Mouse (Mus musculus) intestine, embryonic 15.5 days (tissue): ENCODE measurements around the gene Hnf1a. TPM values are rescaled to one million over a fixed set of nuclear protein-coding genes. Genes with fewer than 3 reads are reported as not detected.

Experiments
- ATAC-seq: fragments of 200-750 bp; cut with Nextera tagmentation; 2 replicates; pipeline ENCODE4 v1.8.0; 2017; ENCODE audit warnings: moderate TSS enrichment, moderate library complexity
- H3K27ac ChIP-seq: fragments of 300-500 bp; sonication (generic); 2 replicates; pipeline ENCODE4 v1.5.1; 2015; ENCODE audit warnings: mild to moderate bottlenecking, inconsistent platforms
- H3K27me3 ChIP-seq: fragments of 300-500 bp; sonication (generic); replicated peaks from 2 replicates; pipeline ENCODE4 v1.6.1; 2015; ENCODE audit warnings: inconsistent platforms
- H3K36me3 ChIP-seq: fragments of 300-500 bp; sonication (generic); 2 replicates; pipeline ENCODE4 v1.6.1; 2015; ENCODE audit warnings: inconsistent platforms
- H3K4me1 ChIP-seq: fragments of 300-500 bp; sonication (generic); replicated peaks from 2 replicates; pipeline ENCODE4 v1.6.1; 2015; ENCODE audit warnings: inconsistent platforms
- H3K4me2 ChIP-seq: fragments of 300-500 bp; sonication (generic); replicated peaks from 2 replicates; pipeline ENCODE4 v1.6.1; 2015; ENCODE audit warnings: mild to moderate bottlenecking, inconsistent platforms
- H3K4me3 ChIP-seq: fragments of 300-500 bp; sonication (generic); replicated peaks from 2 replicates; pipeline ENCODE4 v1.5.1; 2015; ENCODE audit warnings: inconsistent platforms
- H3K9ac ChIP-seq: fragments of 300-500 bp; sonication (generic); 2 replicates; pipeline ENCODE4 v1.6.1; 2015; ENCODE audit warnings: inconsistent platforms
- H3K9me3 ChIP-seq: fragments of 300-500 bp; sonication (generic); 2 replicates; pipeline ENCODE4 v1.6.1; 2016; ENCODE audit warnings: inconsistent platforms
- WGBS: fragments of 180-500 bp; shearing (Covaris S2); methylation state at CpG from one replicate; pipeline ENCODE4 v1.1.7; 2015; 5-methylcytosine and 5-hydroxymethylcytosine counted together
- polyA plus RNA-seq: library from polyadenylated mRNA; unstranded; fragments of >200 nt; fragmentation: Nextera tagmentation; extraction: Ambion mirVana; gene quantifications from 2 replicates; pipeline ENCODE4 v1.2.1, GENCODE M21; 2015

The Hnf1a gene
- polyA plus RNA-seq, 1 experiment from 2014 or later = 18.0 TPM

DNA sequence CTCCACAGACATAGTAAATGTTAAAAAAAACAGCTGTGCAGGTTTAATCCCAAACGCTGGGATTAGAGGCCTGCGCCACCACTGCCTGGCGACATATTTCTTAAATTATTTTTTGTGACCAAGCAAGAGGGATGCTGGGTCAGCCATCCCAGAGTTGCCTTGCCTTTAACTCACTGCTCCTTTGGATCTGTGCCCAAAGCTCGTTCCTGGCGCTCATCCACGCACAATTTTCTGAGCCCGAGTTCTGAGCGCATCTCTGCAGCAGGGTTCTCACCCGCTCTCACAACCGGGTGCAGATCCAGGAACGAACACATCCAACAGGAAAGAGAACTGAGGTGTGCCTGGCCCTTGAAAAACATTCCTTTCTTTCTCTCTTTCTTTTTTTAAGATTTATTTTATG lies 7.6 kb upstream of the Hnf1a start:
- no peaks in the 10 kb centered on the region for H3K36me3 ChIP-seq
- ATAC-seq = 0 out of 2 replicates have a peak, but pooled peaks have one; percentile 0
- H3K27ac ChIP-seq = peak overlapping the region; percentile 62; the same call in 1 of the 2 replicates
- peaks cover 12% of the 10 kb centered on the region for H3K4me1 ChIP-seq
- no peaks in the 10 kb centered on the region for H3K9me3 ChIP-seq
- WGBS = 62% methylated on average over 11 of the region's 11 CpGs
- no peak overlapping the region for H3K9ac ChIP-seq
- H3K4me3 ChIP-seq = no peak overlapping the region
- H3K4me2 ChIP-seq = no peak overlapping the region
- H3K27me3 ChIP-seq = no peaks in the 10 kb centered on the region

GRCm38 (mm10) chr5:114976935-114977334 lies 6.0 kb upstream of the Hnf1a start:
- peaks cover 12% of the 10 kb centered on the region for H3K4me1 ChIP-seq
- H3K27ac ChIP-seq = no peak overlapping the region
- no peaks in the 10 kb centered on the region for H3K9me3 ChIP-seq
- no peak overlapping the region for H3K9ac ChIP-seq
- H3K4me2 ChIP-seq = no peak overlapping the region
- no peaks in the 10 kb centered on the region for H3K27me3 ChIP-seq
- no peak for ATAC-seq
- no peak overlapping the region for H3K4me3 ChIP-seq
- H3K36me3 ChIP-seq = no peaks in the 10 kb centered on the region

DNA sequence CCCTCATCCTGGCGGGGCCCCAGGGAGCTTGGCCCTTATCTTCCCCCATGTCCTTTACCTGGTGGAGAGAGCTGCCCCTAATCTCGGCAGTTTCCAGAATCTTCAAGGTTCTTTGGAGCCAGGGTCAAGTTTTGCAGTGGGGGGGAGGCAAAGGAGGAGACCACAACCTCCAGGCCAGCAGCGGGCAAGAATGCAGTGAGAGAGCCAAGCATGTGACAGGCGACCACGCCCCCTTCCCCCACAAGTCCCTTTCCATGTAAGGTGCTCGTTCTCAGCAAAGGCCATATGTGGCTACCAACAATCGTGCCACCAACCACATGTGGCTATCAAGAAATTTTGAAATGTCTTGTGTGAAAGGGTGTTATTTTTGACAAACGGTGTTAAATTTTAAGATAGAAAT lies 2.2 kb upstream of the Hnf1a start:
- Histone ChIP-seq H3K27me3 (no peaks in the 10 kb centered on the region), H3K9me3 (no peaks in the 10 kb centered on the region), H3K36me3 (no peaks in the 10 kb centered on the region), H3K4me2 (no peak overlapping the region), H3K9ac (no peak overlapping the region), H3K27ac (no peak overlapping the region), H3K4me1 (peaks cover 2% of the 10 kb centered on the region; the same call in 1 of the 2 replicates), H3K4me3 (no peak overlapping the region)
- ATAC-seq = no peak
- WGBS = 75% methylated on average over 8 of the region's 8 CpGs

DNA sequence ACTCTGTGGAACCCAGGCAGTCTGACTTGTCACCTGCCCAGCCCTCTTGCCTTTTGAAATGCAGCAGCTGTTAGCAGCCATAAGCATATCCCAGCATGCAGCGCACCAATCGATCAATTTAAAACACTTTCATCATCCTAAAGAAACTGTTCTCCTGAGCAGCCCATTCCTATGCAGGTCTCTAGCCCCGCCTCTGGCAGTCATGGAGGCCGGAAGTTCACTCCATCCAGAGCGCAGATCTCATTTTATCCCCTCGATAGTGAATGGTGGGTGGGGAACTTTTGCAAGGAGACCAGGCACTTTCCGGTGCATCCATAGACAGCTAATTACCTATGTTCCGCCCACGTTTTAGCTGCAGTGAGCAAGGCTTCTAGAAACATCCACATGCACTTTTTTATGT lies 1.3 kb upstream of the Hnf1a start:
- no peak overlapping the region for H3K9ac ChIP-seq
- H3K4me3 ChIP-seq = 0 out of 2 replicates have a peak overlapping the region, but pooled peaks have one; percentile 47
- no peaks in the 10 kb centered on the region for H3K36me3 ChIP-seq
- no peak for ATAC-seq
- 73% methylated on average over 9 of the region's 9 CpGs for WGBS
- H3K9me3 ChIP-seq = no peaks in the 10 kb centered on the region
- H3K4me1 ChIP-seq = peaks cover 8% of the 10 kb centered on the region; the same call in 1 of the 2 replicates
- no peaks in the 10 kb centered on the region for H3K27me3 ChIP-seq
- H3K27ac ChIP-seq = no peak overlapping the region
- H3K4me2 ChIP-seq = peak overlapping the region; percentile 27

DNA sequence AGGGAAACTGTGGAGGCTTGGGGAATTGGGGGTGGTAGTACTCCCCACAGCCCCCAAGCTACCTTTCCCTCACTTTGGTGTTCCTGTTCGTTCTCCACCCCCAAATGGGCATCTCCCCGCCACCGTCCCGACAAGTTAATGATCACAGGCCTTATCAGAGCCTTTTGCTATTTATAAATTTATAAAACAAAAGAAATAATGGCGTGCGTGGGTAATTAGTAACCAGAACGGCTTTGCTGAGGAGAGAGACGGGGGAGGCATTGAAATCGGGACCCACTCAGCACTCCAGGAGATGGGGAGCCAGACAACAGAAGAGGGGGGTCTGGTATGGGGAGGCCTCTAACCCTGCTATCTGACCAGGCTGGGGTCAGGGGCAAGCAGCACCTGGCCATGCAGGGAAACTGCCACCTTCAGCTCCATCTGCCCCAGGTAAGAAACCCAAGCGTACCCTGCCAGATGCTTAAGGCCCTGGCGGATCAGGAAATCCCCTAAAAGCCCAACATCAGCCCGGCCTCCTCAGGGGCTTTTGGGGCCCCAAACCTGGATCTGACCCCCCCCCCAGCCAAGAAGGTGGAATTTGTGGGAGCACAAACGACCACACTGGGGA lies 1.2 kb downstream of the Hnf1a start:
- Histone ChIP-seq H3K27me3 (no peaks in the 10 kb centered on the region), H3K9ac (peak overlapping the region; percentile 68), H3K4me3 (peak overlapping the region; percentile 47), H3K4me1 (peaks cover 8% of the 10 kb centered on the region; the same call in 1 of the 2 replicates), H3K9me3 (no peaks in the 10 kb centered on the region), H3K27ac (peak overlapping the region; percentile 92), H3K4me2 (peak overlapping the region; percentile 58), H3K36me3 (no peaks in the 10 kb centered on the region)
- WGBS = 46% methylated on average over 13 of the region's 13 CpGs
- no peak for ATAC-seq

DNA sequence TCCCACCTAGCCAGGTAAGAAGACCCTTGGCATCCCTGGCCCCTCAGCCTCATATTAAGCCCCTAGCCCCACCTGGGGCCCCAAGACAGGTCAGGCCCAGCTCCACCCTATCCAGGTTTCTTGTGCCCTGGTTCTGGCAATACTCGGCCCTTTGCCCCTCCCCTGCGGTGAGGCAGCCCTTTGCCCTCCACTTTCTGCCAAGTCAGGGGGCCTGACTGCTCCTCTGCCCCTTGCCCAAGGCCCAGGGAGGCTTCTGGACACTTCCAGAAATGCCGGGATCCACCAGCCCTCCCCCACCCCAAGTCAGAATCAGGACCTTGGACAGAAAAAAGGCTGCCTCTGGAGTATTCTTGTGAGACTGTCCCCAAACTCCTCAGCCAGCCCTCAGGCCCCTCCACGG lies 1.8 kb downstream of the Hnf1a start:
- H3K4me1 ChIP-seq = peaks cover 8% of the 10 kb centered on the region; the same call in 1 of the 2 replicates
- peak; percentile 38 for ATAC-seq
- peak overlapping the region; percentile 58 for H3K4me2 ChIP-seq
- WGBS = 10% methylated on average over 4 of the region's 4 CpGs
- H3K4me3 ChIP-seq = peak overlapping the region; percentile 47
- no peaks in the 10 kb centered on the region for H3K36me3 ChIP-seq
- peak overlapping the region; percentile 92 for H3K27ac ChIP-seq
- H3K9me3 ChIP-seq = no peaks in the 10 kb centered on the region
- no peaks in the 10 kb centered on the region for H3K27me3 ChIP-seq
- peak overlapping the region; percentile 68 for H3K9ac ChIP-seq

GRCm38 (mm10) chr5:114968651-114969050 lies 2.2 kb downstream of the Hnf1a start:
- Histone ChIP-seq H3K4me2 (peak overlapping the region; percentile 58), H3K27ac (peak overlapping the region; percentile 92), H3K4me1 (peaks cover 8% of the 10 kb centered on the region; the same call in 1 of the 2 replicates), H3K36me3 (no peaks in the 10 kb centered on the region), H3K27me3 (no peaks in the 10 kb centered on the region), H3K9ac (peak overlapping the region; percentile 68), H3K9me3 (no peaks in the 10 kb centered on the region), H3K4me3 (peak overlapping the region; percentile 47)
- WGBS = 21% methylated on average over 7 of the region's 7 CpGs
- peak; percentile 4; the same call in 1 of the 2 replicates for ATAC-seq

DNA sequence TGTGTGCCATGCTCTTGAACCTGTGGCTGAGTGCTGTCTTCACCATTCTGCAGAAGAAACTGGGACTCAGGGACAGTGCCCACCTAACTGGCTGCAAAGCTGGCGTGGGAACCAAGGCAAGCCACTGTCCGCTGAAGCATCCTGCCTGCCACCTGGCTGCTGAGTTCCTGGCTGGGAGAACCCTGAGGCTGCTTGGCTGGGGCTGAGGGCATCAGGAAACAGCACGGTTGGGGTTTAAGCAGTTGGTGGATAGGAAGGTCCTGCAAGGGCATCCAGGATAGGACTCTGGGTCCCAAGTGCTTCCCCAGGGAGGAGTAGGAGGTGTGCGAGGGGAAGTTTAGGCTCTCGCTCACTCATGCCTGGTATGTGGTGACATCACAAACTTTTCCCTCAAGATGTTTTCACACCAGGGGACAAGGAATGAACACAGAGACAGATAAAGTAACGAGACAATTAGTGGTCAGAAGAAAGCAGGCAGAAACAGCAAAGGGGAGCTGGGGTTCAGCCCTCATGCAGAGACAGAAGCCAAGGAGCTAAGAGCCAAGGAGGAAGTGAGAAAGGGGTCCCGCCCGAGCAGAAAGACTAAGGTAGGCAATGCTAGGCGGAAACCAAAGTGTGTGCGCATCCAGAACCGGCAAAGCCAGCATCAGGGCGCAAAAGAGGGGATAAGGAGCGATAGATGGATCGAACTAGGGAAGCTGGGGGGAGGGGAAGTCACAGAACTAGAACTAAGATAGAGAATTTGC lies 3.2 kb downstream of the Hnf1a start:
- no peaks in the 10 kb centered on the region for H3K36me3 ChIP-seq
- H3K4me3 ChIP-seq = peak overlapping the region; percentile 47
- no peak for ATAC-seq
- peak overlapping the region; percentile 41 for H3K9ac ChIP-seq
- H3K27me3 ChIP-seq = no peaks in the 10 kb centered on the region
- peaks cover 8% of the 10 kb centered on the region; the same call in 1 of the 2 replicates for H3K4me1 ChIP-seq
- peak overlapping the region; percentile 92 for H3K27ac ChIP-seq
- H3K9me3 ChIP-seq = no peaks in the 10 kb centered on the region
- 31% methylated on average over 14 of the region's 14 CpGs for WGBS
- H3K4me2 ChIP-seq = peak overlapping the region; percentile 58

DNA sequence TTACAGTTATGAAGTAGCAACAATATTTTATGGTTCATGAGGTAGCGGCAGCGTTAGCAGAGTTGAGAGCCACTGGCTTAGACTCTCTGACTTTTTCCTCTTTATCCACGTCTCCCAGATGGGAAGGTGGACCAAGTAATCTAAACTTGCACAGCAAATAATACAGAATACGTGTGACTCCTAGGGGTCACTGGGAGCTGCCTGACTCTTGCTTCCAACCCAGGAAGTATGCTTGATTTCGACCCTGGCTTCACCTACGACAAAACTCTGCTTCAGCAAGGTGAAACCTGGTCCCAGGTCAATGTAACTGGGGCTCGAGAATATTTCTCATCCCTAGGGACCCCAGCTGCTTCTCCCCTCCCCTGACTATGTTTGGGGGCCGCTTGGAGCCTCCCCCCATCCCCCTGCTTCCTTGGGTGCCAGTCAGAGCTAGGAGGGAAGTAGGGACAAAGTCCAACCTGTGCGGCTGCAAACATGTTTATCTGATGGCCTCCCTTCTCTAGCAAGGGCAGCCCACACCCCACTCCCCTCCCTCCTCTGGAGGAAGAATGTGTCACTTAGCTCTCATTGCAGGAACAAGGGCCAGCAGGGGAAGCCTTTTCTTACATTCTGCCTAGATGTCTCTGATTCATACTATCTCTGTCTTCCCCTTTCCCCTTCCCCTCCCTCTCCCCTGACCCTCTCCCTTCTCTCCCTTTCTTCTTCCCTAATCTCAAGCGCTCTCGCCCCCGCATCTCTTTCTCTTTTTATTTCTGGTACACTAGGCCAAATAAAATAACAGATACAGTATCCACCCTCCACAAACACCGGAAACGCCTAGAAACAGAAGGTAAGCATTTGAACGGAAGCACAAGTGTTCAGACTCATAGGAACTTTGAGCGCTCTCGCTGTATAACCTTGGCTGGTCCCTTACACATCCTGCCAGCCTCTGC lies 5.7 kb downstream of the Hnf1a start:
- Histone ChIP-seq H3K27ac (peak overlapping the region; percentile 90), H3K36me3 (no peaks in the 10 kb centered on the region), H3K4me3 (peak overlapping the region; percentile 15), H3K9ac (peak overlapping the region; percentile 8; the same call in 1 of the 2 replicates), H3K27me3 (no peaks in the 10 kb centered on the region), H3K4me1 (peaks cover 10% of the 10 kb centered on the region; the same call in 1 of the 2 replicates), H3K4me2 (peak overlapping the region; percentile 50), H3K9me3 (no peaks in the 10 kb centered on the region)
- WGBS = 36% methylated on average over 17 of the region's 17 CpGs
- ATAC-seq = peak; percentile 83

- peak overlapping the region; percentile 90 for H3K27ac ChIP-seq
- H3K4me2 ChIP-seq = peak overlapping the region; percentile 50
- H3K9me3 ChIP-seq = no peaks in the 10 kb centered on the region
- H3K9ac ChIP-seq = no peak overlapping the region
- peak; percentile 74 for ATAC-seq
- H3K27me3 ChIP-seq = no peaks in the 10 kb centered on the region
- H3K4me3 ChIP-seq = peak overlapping the region; percentile 15; the same call in 1 of the 2 replicates
- H3K36me3 ChIP-seq = no peaks in the 10 kb centered on the region
- WGBS = 33% methylated on average over 7 of the region's 7 CpGs
- H3K4me1 ChIP-seq = peaks cover 10% of the 10 kb centered on the region; the same call in 1 of the 2 replicates
These were observed 6.5 kb downstream of the Hnf1a start for GRCm38 (mm10) chr5:114964315-114964966.

GRCm38 (mm10) chr5:114961590-114962360 lies 9.1 kb downstream of the Hnf1a start:
- Histone ChIP-seq H3K9ac (no peak overlapping the region), H3K27me3 (no peaks in the 10 kb centered on the region), H3K4me2 (no peak overlapping the region), H3K4me3 (no peak overlapping the region), H3K27ac (no peak overlapping the region), H3K36me3 (no peaks in the 10 kb centered on the region), H3K9me3 (no peaks in the 10 kb centered on the region), H3K4me1 (0 out of 2 replicates have a peak, but pooled peaks cover 4% of the 10 kb centered on the region)
- WGBS = 52% methylated on average over 4 of the region's 4 CpGs
- no peak for ATAC-seq
